Mouse (Mus musculus): ENCODE data around the gene Rbm34. TPM values are rescaled to one million over a fixed set of nuclear protein-coding genes. Genes with fewer than 3 reads are reported as not detected.

The Rbm34 gene
- polyA plus RNA-seq, 1 experiment from 2014 or later = 24.9 TPM

- H3K27me3 ChIP-seq = no peaks in the 10 kb centered on the region
- H3K4me3 ChIP-seq = no peak overlapping the region
- no peaks in the 10 kb centered on the region for H3K4me1 ChIP-seq (replicated peaks)
- peaks cover 31% of the 10 kb centered on the region for H3K36me3 ChIP-seq
- no peak overlapping the region for H3K9ac ChIP-seq
- ATAC-seq (ENCODE audit: low FRiP score) = no peak
- no peak overlapping the region for H3K27ac ChIP-seq
- H3K4me2 ChIP-seq = no peak overlapping the region
- H3K9me3 ChIP-seq = no peaks in the 10 kb centered on the region
These were observed 42.8 kb downstream of the Rbm34 start for GRCm38 (mm10) chr8:126928028-126928427.

GRCm38 (mm10) chr8:126927058-126927457 lies 43.8 kb downstream of the Rbm34 start:
- no peaks in the 10 kb centered on the region for H3K9me3 ChIP-seq
- no peak for ATAC-seq (ENCODE audit: low FRiP score)
- H3K9ac ChIP-seq = no peak overlapping the region
- H3K4me3 ChIP-seq = no peak overlapping the region
- H3K27me3 ChIP-seq = no peaks in the 10 kb centered on the region
- H3K4me2 ChIP-seq = no peak overlapping the region
- H3K4me1 ChIP-seq (replicated peaks) = no peaks in the 10 kb centered on the region
- WGBS = 40% methylated on average over 1 of the region's 1 CpGs
- peaks cover 28% of the 10 kb centered on the region for H3K36me3 ChIP-seq
- no peak overlapping the region for H3K27ac ChIP-seq

- H3K27me3 ChIP-seq = no peaks in the 10 kb centered on the region
- H3K27ac ChIP-seq = no peak overlapping the region
- 94% methylated on average over 7 of the region's 7 CpGs for WGBS
- H3K9ac ChIP-seq = no peak overlapping the region
- H3K4me3 ChIP-seq = no peak overlapping the region
- H3K4me2 ChIP-seq = no peak overlapping the region
- no peak for ATAC-seq (ENCODE audit: low FRiP score)
- no peaks in the 10 kb centered on the region for H3K9me3 ChIP-seq
- peaks cover 7% of the 10 kb centered on the region for H3K36me3 ChIP-seq
- 0 out of 2 replicates have a peak, but pooled peaks cover 3% of the 10 kb centered on the region for H3K4me1 ChIP-seq (replicated peaks)
These were observed 47.9 kb downstream of the Rbm34 start for GRCm38 (mm10) chr8:126922981-126923380.

GRCm38 (mm10) chr8:126921432-126921831 lies 49.4 kb downstream of the Rbm34 start:
- peak; percentile 10; the same call in 1 of the 2 replicates for ATAC-seq (ENCODE audit: low FRiP score)
- Histone ChIP-seq H3K4me3 (no peak overlapping the region), H3K4me2 (no peak overlapping the region), H3K9me3 (no peaks in the 10 kb centered on the region), H3K27me3 (no peaks in the 10 kb centered on the region), H3K4me1 (replicated peaks) (0 out of 2 replicates have a peak, but pooled peaks cover 3% of the 10 kb centered on the region), H3K9ac (no peak overlapping the region), H3K36me3 (peaks cover 7% of the 10 kb centered on the region), H3K27ac (no peak overlapping the region)
- WGBS = 90% methylated on average over 3 of the region's 3 CpGs

GRCm38 (mm10) chr8:126920845-126921244 lies 50.0 kb downstream of the Rbm34 start:
- no peak overlapping the region for H3K4me3 ChIP-seq
- 0 out of 2 replicates have a peak, but pooled peaks cover 3% of the 10 kb centered on the region for H3K4me1 ChIP-seq (replicated peaks)
- H3K4me2 ChIP-seq = no peak overlapping the region
- H3K27me3 ChIP-seq = no peaks in the 10 kb centered on the region
- WGBS = 23% methylated on average over 3 of the region's 3 CpGs
- peak overlapping the region; percentile 18; the same call in 1 of the 2 replicates for H3K27ac ChIP-seq
- peaks cover 7% of the 10 kb centered on the region for H3K36me3 ChIP-seq
- H3K9me3 ChIP-seq = no peaks in the 10 kb centered on the region
- peak; percentile 81 for ATAC-seq (ENCODE audit: low FRiP score)
- H3K9ac ChIP-seq = no peak overlapping the region

- ATAC-seq (ENCODE audit: low FRiP score) = no peak
- Histone ChIP-seq H3K27me3 (no peaks in the 10 kb centered on the region), H3K4me3 (no peak overlapping the region), H3K4me2 (no peak overlapping the region), H3K9me3 (no peaks in the 10 kb centered on the region), H3K4me1 (replicated peaks) (peaks cover 3% of the 10 kb centered on the region; the same call in 1 of the 2 replicates), H3K27ac (peak overlapping the region; percentile 18; the same call in 1 of the 2 replicates), H3K9ac (no peak overlapping the region), H3K36me3 (peaks cover 7% of the 10 kb centered on the region; the same call in 1 of the 2 replicates)
- 84% methylated on average over 6 of the region's 6 CpGs for WGBS
These were observed 50.5 kb downstream of the Rbm34 start for GRCm38 (mm10) chr8:126920386-126920785.

- Histone ChIP-seq H3K36me3 (peaks cover 7% of the 10 kb centered on the region; the same call in 1 of the 2 replicates), H3K4me2 (no peak overlapping the region), H3K27ac (no peak overlapping the region), H3K27me3 (no peaks in the 10 kb centered on the region), H3K9me3 (no peaks in the 10 kb centered on the region), H3K9ac (no peak overlapping the region), H3K4me1 (replicated peaks) (peaks cover 9% of the 10 kb centered on the region), H3K4me3 (no peak overlapping the region)
- 92% methylated on average over 5 of the region's 5 CpGs for WGBS
- ATAC-seq (ENCODE audit: low FRiP score) = no peak
These were observed 51.2 kb downstream of the Rbm34 start for GRCm38 (mm10) chr8:126919703-126920102.

- no peak overlapping the region for H3K27ac ChIP-seq
- H3K9me3 ChIP-seq = no peaks in the 10 kb centered on the region
- H3K9ac ChIP-seq = no peak overlapping the region
- no peaks in the 10 kb centered on the region for H3K27me3 ChIP-seq
- peaks cover 14% of the 10 kb centered on the region for H3K4me1 ChIP-seq (replicated peaks)
- WGBS = 57% methylated on average over 2 of the region's 2 CpGs
- ATAC-seq (ENCODE audit: low FRiP score) = 0 out of 2 replicates have a peak, but pooled peaks have one; percentile 29
- H3K36me3 ChIP-seq = peaks cover 7% of the 10 kb centered on the region; the same call in 1 of the 2 replicates
- no peak overlapping the region for H3K4me3 ChIP-seq
- H3K4me2 ChIP-seq = no peak overlapping the region
These were observed 51.6 kb downstream of the Rbm34 start for GRCm38 (mm10) chr8:126919255-126919654.

GRCm38 (mm10) chr8:126918356-126918755 lies 52.5 kb downstream of the Rbm34 start:
- H3K4me1 ChIP-seq (replicated peaks) = peaks cover 20% of the 10 kb centered on the region
- H3K4me2 ChIP-seq = no peak overlapping the region
- ATAC-seq (ENCODE audit: low FRiP score) = no peak
- H3K36me3 ChIP-seq = peaks cover 7% of the 10 kb centered on the region; the same call in 1 of the 2 replicates
- no peaks in the 10 kb centered on the region for H3K27me3 ChIP-seq
- no peaks in the 10 kb centered on the region for H3K9me3 ChIP-seq
- 100% methylated on average over 1 of the region's 1 CpGs for WGBS
- H3K9ac ChIP-seq = no peak overlapping the region
- H3K4me3 ChIP-seq = no peak overlapping the region
- H3K27ac ChIP-seq = no peak overlapping the region

GRCm38 (mm10) chr8:126917179-126917905 lies 53.5 kb downstream of the Rbm34 start:
- Histone ChIP-seq H3K4me2 (no peak overlapping the region), H3K36me3 (peaks cover 4% of the 10 kb centered on the region; the same call in 1 of the 2 replicates), H3K27ac (no peak overlapping the region), H3K4me3 (no peak overlapping the region), H3K9ac (no peak overlapping the region), H3K9me3 (no peaks in the 10 kb centered on the region), H3K4me1 (replicated peaks) (peaks cover 23% of the 10 kb centered on the region), H3K27me3 (no peaks in the 10 kb centered on the region)
- WGBS = 66% methylated on average over 6 of the region's 6 CpGs
- no peak for ATAC-seq (ENCODE audit: low FRiP score)

GRCm38 (mm10) chr8:126916611-126917010 lies 54.3 kb downstream of the Rbm34 start:
- H3K27ac ChIP-seq = no peak overlapping the region
- no peaks in the 10 kb centered on the region for H3K9me3 ChIP-seq
- H3K4me2 ChIP-seq = no peak overlapping the region
- 87% methylated on average over 4 of the region's 4 CpGs for WGBS
- H3K4me1 ChIP-seq (replicated peaks) = peaks cover 23% of the 10 kb centered on the region
- no peaks in the 10 kb centered on the region for H3K27me3 ChIP-seq
- no peak overlapping the region for H3K9ac ChIP-seq
- no peak overlapping the region for H3K4me3 ChIP-seq
- H3K36me3 ChIP-seq = no peaks in the 10 kb centered on the region
- no peak for ATAC-seq (ENCODE audit: low FRiP score)

- 34% methylated on average over 10 of the region's 10 CpGs for WGBS
- no peak for ATAC-seq (ENCODE audit: low FRiP score)
- H3K4me1 ChIP-seq (replicated peaks) = peaks cover 24% of the 10 kb centered on the region
- H3K9me3 ChIP-seq = no peaks in the 10 kb centered on the region
- peak overlapping the region; percentile 9; the same call in 1 of the 2 replicates for H3K9ac ChIP-seq
- H3K27me3 ChIP-seq = no peaks in the 10 kb centered on the region
- no peak overlapping the region for H3K4me2 ChIP-seq
- peak overlapping the region; percentile 27 for H3K27ac ChIP-seq
- no peak overlapping the region for H3K4me3 ChIP-seq
- H3K36me3 ChIP-seq = no peaks in the 10 kb centered on the region
These were observed 56.1 kb downstream of the Rbm34 start for GRCm38 (mm10) chr8:126914609-126915375.

Data from hindbrain, embryonic 13.5 days (tissue).